Mouse (Mus musculus): ENCODE measurements around the gene Arid2.

DNA sequence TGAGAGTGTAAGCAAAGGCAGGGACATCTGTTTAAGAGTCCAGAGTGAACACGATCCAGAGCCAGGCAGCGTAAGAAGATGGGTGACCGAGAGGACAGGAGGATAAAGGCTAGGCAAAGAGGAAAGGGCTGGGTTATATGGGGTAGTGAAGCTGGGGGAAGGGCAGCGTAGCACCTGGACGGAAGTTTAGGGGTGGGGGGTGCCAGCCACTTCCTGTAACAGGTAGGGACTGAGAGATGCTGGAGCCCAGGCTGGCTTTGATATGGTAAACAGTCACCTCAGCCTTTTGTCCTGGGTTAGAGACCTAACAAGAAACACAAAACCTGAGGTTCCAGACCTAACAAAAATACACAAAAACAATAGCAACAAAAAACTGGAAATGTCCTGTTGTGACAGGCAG lies 29.5 kb upstream of the Arid2 start:
- TF ChIP-seq POLR2A (IDR thresholded peaks at IDR 0.05; ENCODE audit: low read depth, low read length), result no peak
- no peak for TF ChIP-seq CTCF (IDR thresholded peaks at IDR 0.05; ENCODE audit: extremely low read depth, insufficient read depth, insufficient read length, insufficient replicate concordance)
